9 mouse cellular contexts compared by ENCODE assay signal in genomic region chr19:18749598-18750339, GRCm38 (mm10). TPM values are rescaled to one million over a fixed set of nuclear protein-coding genes. Genes with fewer than 3 reads are reported as not detected.
DNase-seq lines count a peak whose midpoint lies in the region; ATAC-seq and TF ChIP-seq lines count a peak whose summit lies in the region.
"Had no signal": no experiment of that assay in that cellular context is flagged by ENCODE, and none has a peak within 500 bp of the region (broad histone marks: within the 10 kb centered on the region; RNA-seq: fewer than 3 reads in every experiment).

Trpm6 (plus strand) TSS chr19:18749983.

- 7% methylated on average over 41 of the region's 41 CpGs for WGBS in forebrain, embryonic 15.5 days
- WGBS in kidney, embryonic 15.5 days, result 5% methylated on average over 41 of the region's 41 CpGs

- H3K4me1 ChIP-seq in forebrain, embryonic 15.5 days, result peaks cover 8% of the 10 kb centered on the region
- peaks cover 8% of the 10 kb centered on the region; the same call in 1 of the 2 replicates for H3K4me1 ChIP-seq in kidney, embryonic 15.5 days
- peaks cover 4% of the 10 kb centered on the region for H3K4me1 ChIP-seq in testis, adult 2 months (ENCODE audit: control insufficient read depth, insufficient read depth, low read length)

- H3K9me3 ChIP-seq in forebrain, embryonic 15.5 days, result no peaks in the 10 kb centered on the region
- no peaks in the 10 kb centered on the region for H3K9me3 ChIP-seq in kidney, embryonic 15.5 days (replicated peaks)

- H3K27ac ChIP-seq in forebrain, embryonic 15.5 days (replicated peaks), result no peak within 1 kb of the TSS
- no peak within 1 kb of the TSS for H3K27ac ChIP-seq in kidney, embryonic 15.5 days
- no peak within 1 kb of the TSS for H3K27ac ChIP-seq in testis, adult 2 months (ENCODE audit: control insufficient read depth, insufficient read depth, low read depth, low read length)

- TF ChIP-seq POLR2A in testis, adult 2 months (IDR thresholded peaks at IDR 0.05; ENCODE audit: control insufficient read depth, low read depth, low read length), result no peak

- TF ChIP-seq CTCF in testis, adult 2 months (IDR thresholded peaks at IDR 0.05; ENCODE audit: control insufficient read depth, insufficient read depth, insufficient replicate concordance, low read depth, low read length), result no peak

- no peaks in the 10 kb centered on the region for H3K27me3 ChIP-seq in forebrain, embryonic 15.5 days
- H3K27me3 ChIP-seq in kidney, embryonic 15.5 days, result no peaks in the 10 kb centered on the region
- no peaks in the 10 kb centered on the region for H3K27me3 ChIP-seq in testis, adult 2 months (ENCODE audit: control insufficient read depth, insufficient read depth, low read length)

- no peaks in the 10 kb centered on the region for H3K36me3 ChIP-seq in forebrain, embryonic 15.5 days
- H3K36me3 ChIP-seq in kidney, embryonic 15.5 days, result no peaks in the 10 kb centered on the region
- H3K36me3 ChIP-seq in testis, adult 2 months (ENCODE audit: control insufficient read depth, insufficient read depth, low read length), result no peaks in the 10 kb centered on the region

- no peak for ATAC-seq in forebrain, embryonic 15.5 days (replicated peaks)
- peak; percentile 64 for ATAC-seq in kidney, embryonic 15.5 days (replicated peaks; ENCODE audit: low FRiP score)
- no peak for ATAC-seq in frontal cortex, adult (ENCODE audit: low TSS enrichment)

- peak within 1 kb of the TSS; percentile 70 for H3K4me2 ChIP-seq in forebrain, embryonic 15.5 days (replicated peaks)
- H3K4me2 ChIP-seq in kidney, embryonic 15.5 days, result peak within 1 kb of the TSS; percentile 74

- DNase-seq in ovary, postnatal 14 days (ENCODE audit: low spot score), result peak; percentile 4
- DNase-seq in ovary, postnatal 10 days (ENCODE audit: low spot score), result no peak
- peak; percentile 44 for DNase-seq in lung, postnatal 10 days
- no peak for DNase-seq in layer of hippocampus, postnatal 14 days (ENCODE audit: low spot score in 2 of 2)

- H3K9ac ChIP-seq in forebrain, embryonic 15.5 days (replicated peaks), result peak within 1 kb of the TSS; percentile 28; the same call in 1 of the 2 replicates
- H3K9ac ChIP-seq in kidney, embryonic 15.5 days, result peak within 1 kb of the TSS; percentile 22; the same call in 1 of the 2 replicates

- peak within 1 kb of the TSS; percentile 38 for H3K4me3 ChIP-seq in forebrain, embryonic 15.5 days
- peak within 1 kb of the TSS; percentile 44 for H3K4me3 ChIP-seq in kidney, embryonic 15.5 days (replicated peaks)
- peak within 1 kb of the TSS; percentile 74 for H3K4me3 ChIP-seq in testis, adult 2 months (ENCODE audit: control insufficient read depth, low read depth, low read length)

RNA-seq across cellular contexts. Expression of gene Trpm6, which starts in this region (rescaled TPM):
- polyA plus RNA-seq in forebrain, embryonic 15.5 days (2015; fragmentation: Nextera tagmentation; extraction: Ambion mirVana), result 0.13 and 0.22 TPM in 2 replicates
- 0.57 and 0.82 TPM in 2 replicates for polyA plus RNA-seq in kidney, embryonic 15.5 days (2015; fragmentation: Nextera tagmentation; extraction: Ambion mirVana)
- polyA plus RNA-seq in testis, adult 2 months (2012; rRNA removed), result 8.8 and 9.0 TPM in 2 replicates
- total RNA-seq in layer of hippocampus, postnatal 14 days (2021), result under 1 TPM; 0.53 to 0.67 TPM
- total RNA-seq: adrenal gland, adult 18-20 months had no signal

Comparison
In these comparisons a context has a peak if more than half of its experiments do, and no peak if none do; other contexts are left out.
1. DNase-seq: peak in ovary, postnatal 14 days (single experiment) and lung, postnatal 10 days (single experiment); none in ovary, postnatal 10 days (single experiment) and layer of hippocampus, postnatal 14 days (0 of 2).
2. Peak in ATAC-seq, H3K4me3 ChIP-seq, H3K9ac ChIP-seq and H3K4me2 ChIP-seq in kidney, embryonic 15.5 days; RNA of the gene not detected or under 1 TPM.
3. Peak in every context shown above with its lines, with median percentiles within 50 percentile points of each other: H3K4me3 ChIP-seq.